Mouse (Mus musculus) kidney, adult 11 months (tissue): ENCODE measurements around the gene Gm21988.

Experiments used
- DNase-seq: peaks from one replicate; pipeline ENCODE4 v3.0.0; 2022

The Gm21988 gene

DNA sequence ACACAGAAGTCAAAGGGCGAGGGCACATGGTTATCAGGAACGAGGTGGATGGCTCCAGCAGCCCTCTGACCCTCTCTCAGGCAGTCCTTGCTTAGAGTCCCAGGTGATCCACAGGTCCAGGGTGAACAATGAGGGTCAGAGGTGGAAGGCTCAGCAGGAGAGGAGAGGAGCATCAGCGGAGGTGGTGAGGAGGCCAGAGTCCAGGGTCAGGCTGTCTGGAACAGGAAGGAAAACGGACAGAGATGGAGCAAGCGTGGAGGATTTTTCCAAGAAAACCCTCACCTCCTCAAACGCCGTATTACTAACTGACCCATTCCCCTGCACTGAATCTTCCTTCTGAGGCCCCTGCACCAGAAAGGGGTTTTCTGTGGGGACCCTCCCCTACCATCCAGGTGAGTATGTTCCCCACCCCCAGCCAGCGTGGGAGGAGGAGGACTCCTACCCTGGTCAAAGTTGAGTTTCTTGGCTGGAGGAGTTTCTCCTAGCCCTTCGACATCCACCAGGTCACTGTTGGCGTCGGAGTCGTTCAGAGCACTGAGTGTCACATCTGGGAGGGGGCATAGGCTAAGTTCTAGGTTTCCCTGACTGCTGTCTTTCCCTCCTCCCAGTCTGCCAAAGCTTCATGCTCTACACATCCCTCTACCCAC, 4.3 kb downstream of the Gm21988 start:
- DNase-seq: peak; percentile 67

DNA sequence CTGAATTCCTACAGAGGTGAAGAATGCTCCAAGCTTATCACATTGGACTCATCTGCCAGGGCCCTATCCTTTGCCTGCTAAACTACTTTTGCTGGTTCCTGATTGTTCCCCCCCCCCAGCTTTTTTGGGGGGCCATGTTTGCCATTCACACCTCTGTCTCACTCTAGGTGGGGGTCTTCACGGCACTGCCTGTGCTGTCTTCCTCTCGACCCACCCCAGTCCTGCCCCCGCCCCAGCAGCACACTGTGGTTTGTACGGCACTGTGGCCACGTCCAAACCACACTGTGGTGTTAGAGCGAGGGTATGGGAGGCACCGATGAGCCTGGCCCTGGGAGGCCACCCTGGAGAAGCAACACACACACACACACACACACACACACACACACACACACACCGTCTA, 5.1 kb downstream of the Gm21988 start:
- DNase-seq: no peak

DNA sequence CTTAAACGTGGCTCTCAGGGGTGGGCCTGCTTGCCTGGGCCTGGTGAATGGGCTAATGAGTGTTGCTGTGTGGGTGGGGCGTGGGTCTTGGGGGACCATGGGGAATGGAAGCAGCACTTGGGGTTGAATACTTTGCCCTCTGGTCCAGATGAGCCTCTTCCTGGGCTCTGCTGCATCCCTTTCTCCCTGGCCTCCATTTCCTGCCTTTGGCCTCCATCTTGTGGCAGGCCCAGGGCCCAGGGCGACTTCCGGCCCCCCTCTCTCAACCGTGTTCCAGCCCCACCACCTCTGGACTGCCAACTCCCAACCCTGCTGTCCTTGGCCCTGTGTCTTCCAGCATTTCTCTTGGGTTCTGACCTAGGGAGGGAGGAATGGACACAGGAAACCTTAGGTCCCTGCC, 5.6 kb downstream of the Gm21988 start:
- DNase-seq: no peak

DNA sequence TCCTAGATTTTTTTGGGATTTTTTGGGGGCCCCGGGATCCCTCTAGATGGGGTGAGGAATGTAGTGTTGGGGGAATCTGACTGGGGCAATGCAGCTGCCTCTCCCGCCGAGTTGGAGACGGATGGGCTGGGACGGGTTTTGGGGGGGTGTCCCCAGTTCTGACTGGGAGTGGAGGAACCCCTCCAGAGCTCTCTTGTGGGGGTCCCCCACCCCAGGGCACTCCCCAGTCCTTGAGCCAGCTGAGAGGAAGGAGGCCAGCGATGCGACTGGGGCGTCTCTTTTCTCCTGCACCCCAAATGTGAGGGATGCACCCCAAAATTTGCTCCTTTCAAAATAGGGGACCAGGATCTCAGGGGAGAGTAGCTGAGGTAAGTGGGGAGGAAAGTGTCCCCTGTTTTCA, 6.6 kb downstream of the Gm21988 start:
- no peak for DNase-seq

DNA sequence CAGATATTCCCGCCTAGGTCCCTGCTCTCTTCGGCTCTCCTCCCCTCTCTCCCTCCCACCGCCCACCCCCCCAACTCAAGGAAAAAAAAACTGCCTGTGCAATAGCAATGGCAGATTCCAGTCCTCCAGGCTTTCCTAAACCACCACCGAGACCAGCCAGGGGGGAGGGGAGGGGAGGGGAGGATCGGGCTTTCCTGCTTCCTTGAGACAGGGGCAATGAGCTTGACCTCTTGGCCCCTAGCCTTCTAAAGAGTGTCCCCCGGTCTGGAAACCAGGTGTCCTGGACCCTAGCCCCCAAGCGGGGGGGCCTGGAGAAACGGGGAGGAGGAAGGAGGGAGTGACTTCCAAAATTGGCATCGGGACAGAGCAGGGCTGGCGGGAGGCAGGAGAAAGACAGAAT, 7.1 kb downstream of the Gm21988 start:
- DNase-seq: no peak

DNA sequence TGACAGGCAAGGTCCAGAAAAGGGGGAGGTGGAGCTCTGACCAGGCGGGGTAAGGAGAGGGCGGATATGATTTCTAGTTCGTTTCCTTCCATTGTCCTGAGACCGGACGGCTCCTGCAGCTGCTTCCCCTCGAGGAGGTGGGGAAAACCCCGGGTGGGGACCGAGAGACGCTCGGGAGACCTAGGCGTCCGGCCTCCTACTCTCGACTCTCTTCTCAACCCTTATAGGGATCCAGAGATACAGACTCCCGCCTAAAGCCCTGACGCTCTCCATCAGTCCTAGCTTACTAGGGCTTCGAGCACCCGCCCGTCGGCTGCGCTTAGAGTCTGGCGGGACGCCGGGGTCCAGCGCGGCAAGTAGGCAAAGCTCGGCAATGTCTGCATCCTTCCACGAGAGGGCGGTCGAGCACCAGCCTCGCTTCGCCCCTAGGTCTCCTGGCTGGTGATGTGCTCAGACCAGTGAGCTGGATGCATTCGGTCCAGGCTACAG, 9.3 kb downstream of the Gm21988 start:
- peak; percentile 75 for DNase-seq

DNA sequence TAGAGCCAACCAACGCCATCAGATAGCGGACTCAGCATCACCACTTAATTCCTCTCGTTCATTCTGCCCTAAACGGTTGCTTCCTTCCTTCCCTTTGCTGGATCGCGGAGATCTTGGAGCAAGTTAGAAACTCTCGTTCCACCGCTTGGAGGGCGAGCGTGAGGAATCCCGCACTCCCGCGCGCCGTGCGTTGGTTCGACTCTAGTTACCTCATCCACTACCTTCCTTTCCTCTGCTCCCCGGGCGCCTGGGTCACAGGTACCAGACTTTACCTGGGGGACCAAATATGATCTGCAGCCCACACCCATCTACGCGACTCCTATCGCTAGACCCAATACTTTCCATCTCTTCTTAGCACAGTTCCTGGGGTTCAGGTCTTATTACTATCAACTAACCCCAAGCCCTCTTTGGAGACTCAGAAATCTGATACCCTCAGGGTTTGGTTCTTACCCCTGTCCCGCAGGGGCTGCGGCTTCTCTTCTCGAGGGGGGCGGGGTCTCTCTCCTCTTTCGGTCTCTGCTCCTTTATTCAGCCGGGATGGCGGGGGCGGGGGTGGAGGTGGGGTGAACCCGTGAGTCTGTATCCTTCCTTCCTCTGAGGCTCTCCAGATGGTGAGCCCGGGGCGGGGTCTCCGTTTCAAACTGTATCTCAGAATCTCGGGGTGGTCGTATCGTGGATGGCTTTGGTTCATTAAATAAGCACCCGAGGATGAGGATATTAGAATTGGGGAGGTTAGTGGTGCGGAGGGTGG, 10.2 kb downstream of the Gm21988 start, which contains the start of gene Bcl6b:
Gene Bcl6b, minus strand, starts transcription at position 539 of the 751 bp plus-strand sequence.
- DNase-seq: no peak

DNA sequence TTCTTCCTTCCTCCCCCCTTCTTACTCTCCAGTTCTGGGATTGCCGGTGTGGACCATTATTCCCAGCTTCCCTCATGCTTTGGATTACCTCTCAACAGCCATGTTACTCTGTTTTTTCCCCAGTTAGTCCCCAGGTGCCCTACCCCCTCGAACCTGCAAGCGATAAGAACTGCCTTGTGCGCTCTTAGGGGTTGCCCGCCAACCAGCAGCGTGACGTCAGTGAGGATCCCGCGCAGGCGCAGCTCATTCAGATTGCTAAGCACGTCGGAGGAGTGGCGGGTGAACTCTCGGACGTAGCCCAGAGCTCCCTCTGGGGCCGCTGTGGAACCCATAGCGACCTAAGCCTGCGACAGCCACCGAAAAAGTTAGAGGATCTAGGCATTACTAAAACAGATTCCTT, 10.8 kb downstream of the Gm21988 start:
- DNase-seq: peak; percentile 81

DNA sequence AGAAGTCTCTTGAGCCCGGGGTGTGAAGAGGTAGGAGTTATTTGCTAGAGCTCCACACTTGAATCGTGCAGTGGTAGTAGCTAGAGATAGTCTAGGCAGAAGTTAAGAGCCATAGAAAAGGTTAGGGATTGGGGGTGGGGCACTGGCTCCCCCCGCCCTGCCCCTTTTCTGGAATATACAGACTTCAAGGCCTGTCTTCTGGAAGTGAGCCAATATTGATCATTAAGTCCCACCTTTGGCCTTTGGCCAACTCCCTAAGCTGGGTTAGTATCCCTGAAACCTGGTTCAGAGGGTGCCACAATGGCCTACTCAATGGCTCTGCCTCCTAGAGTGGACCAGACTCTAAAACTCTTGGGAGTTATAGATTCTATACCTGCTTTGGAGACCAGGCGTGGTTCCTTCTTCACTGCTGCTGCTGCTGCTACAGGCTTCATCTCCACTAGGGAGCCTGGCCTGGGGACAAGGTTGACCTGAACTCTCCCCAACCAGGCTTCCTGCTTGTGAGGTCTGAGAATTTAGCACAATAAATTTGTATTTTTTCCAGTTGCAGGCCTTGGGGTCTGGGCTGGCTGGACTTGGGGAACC, 11.9 kb downstream of the Gm21988 start:
- DNase-seq: no peak

DNA sequence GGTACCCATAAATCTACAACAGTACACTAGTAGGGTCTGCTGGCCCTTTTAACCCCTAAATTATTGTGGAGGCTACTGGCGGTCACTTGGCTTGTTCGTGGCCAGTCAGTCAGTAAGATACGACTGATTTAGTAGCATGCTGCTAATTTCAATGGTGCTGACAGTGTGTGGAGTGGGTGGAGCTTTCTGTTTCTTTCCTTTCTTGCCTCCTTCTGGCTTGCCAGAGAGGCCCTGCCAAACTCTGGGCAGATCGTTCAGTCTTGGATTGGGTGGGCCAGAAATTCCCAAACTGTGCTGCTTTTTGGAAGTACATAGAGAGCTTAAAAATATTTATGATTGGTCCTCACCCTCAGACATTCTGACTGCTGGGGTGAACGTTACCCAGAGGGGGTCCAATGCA, 12.5 kb downstream of the Gm21988 start:
- no peak for DNase-seq

DNA sequence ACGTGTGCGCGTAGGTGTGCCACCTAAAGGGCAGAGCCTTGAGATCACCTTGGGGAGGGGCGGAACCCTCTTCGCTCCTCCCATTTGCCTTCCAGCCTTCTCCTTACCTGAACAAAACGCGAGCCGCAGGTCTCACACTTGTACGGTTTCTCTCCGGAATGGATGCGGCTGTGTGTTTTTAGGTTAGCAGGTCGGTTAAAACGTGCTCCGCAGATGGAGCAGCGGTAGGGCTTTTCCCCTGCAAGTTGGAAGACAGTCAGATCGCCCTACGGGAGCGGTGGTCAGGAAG, 13.1 kb downstream of the Gm21988 start:
- DNase-seq: no peak

DNA sequence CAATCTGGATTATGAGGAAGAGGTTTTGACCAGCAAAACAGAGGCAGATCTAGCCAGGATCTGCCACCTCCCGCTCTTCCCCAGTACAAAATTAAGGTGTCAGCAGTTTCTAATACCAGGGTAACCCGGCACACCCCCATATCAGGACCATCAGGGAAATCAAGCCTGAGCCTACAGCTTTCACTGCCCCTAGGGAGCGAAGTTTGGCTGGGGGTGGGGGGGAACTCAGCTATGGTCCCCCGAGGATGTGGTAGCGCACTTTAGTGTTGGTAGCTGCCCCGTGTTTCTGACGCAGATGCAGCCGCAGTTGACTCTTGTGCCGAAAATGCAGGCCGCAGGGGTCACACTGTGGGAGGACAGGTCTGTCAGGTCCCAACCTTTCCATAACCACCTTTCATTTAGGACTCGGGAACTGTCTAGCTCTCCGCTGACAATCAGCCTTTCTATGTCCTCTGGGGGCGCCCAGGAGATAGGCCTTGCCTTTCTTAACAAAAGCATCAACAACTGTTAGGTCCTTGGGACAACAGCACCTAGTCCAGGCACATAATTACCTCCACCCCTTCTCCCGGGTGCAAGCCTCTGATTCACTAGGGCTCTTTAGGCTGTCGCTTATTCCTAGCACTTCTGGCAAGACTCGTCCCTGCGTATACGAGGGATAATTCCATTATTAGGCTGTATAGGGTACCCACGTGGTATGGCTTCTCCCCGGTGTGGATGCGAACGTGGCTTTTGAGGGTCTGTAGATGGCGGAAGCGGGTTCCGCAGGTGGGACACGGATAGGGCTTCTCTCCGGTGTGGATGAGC, 13.6 kb downstream of the Gm21988 start:
- no peak for DNase-seq

DNA sequence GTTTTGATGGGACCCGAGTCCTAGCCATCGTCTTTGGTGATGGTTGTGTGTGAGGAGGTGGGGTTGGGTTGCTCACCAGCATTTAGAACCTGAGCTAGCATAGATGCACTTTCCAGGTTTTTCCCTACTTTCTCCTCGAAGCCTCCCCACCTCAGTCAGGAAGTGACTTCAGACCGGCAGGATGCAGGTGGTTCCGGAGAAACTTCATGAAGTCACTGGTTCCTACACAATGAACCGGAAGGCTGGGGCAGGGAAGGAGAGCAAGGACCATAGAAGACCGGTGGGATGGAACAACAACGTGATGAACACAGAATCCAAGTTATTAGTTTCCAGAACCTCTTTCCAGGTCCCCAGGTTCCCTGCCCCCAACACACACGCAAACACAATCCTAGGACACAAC, 15.9 kb downstream of the Gm21988 start:
- no peak for DNase-seq

DNA sequence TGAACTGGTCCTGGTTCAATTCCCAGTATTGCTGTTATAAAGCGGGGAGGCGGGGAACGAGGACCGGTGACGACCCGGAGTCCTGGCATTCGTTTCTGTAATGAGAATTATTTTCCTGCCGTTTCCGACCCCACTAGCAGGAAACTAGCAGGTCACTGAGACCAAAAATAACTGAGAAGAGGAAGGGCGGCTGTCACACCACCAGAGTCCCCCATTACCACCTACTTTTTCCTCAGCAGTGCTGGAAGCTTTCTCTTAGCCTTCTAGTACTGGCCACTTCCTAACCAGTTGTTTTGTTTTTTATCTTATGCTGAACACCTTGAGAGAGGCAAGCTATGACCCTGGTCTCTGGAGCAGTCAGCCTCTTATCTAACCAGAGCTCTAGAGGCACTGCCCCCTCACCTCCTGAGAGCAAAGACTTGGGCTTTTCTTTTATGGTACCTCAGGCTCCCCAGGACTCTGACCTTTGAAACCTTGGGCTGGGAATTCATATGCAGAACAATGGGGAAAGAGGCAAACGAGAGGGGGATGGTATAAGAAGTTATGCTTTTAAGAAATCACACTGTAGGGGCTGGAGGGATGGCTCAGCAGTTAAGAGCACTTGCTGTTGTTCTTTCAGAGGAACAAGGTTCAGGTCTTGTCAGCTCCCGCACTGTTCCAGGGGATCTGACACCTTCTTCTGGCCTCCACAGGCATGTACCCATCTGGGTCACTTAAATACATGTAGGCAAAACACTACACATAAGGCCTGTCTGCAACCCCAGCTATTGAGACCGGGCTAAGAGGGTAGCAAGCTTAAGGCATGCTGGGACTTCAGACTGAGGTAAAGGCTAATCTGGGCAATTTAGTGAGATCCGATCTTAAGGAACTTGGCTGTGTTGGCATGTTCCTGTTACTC, 17.8 kb downstream of the Gm21988 start:
- DNase-seq: peak; percentile 71

DNA sequence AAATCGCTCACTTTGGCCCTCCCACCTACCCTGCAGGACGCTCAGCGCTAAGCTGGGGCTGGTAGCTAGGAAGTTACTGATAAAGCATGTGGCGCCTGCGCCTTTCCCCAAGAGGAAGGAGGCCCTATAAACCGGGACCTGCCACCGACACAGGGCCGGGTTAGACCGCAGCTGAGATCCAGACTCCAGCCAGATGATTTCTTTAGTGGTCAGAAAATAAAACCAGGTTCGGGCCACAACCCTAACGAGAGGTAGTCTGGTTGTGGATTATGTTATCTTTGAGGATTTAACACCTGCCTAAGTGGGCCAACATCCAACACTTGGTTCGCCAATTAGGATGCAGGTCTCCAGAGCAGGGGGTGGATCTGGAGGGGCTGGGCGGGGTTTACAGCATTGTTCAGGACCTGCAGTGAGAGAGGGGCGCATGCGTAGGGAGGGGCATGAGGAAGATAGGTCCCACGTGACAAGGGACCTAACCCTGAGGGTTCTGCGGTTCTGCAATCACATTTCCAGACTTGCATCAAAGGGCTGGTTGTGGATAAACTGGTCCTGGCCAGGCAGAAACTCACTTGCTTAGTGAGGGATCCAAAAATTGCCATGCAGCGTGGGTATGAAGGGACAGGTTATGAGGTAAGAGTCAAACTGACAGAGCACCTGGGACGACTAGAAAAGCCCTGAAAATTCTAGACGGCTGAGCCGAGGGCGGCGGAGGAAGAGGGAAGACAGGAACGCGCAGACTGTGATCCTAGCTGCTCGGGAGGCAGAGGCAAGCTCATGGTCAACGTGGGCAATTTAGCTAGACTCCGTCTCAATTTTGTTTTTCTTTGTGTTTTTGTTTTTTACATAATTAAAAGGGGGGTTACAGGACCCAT, 18.7 kb downstream of the Gm21988 start, which contains the start of gene Slc16a13:
Gene Slc16a13, minus strand, starts transcription at position 334 of the 872 bp plus-strand sequence.
- DNase-seq: peak; percentile 98

DNA sequence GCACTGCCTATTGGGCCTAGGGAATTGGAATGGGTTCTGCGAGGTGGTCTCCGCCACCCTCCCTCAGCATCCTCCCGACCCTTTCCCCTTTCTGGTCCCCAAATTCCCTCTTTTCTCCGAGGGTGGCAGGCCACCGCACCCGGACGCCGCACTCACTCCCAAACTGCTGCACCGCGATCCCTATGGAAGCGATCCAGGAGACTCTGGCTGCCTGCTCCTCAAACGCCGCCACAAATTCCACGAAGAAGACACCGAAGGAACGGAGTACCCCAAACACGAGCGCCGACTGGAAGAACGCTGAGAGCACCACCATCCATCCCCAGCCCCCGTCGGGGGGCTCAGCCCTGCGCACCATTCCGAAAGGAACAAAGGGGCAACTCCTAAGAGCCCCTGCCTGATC, 19.3 kb downstream of the Gm21988 start:
- DNase-seq: no peak

DNA sequence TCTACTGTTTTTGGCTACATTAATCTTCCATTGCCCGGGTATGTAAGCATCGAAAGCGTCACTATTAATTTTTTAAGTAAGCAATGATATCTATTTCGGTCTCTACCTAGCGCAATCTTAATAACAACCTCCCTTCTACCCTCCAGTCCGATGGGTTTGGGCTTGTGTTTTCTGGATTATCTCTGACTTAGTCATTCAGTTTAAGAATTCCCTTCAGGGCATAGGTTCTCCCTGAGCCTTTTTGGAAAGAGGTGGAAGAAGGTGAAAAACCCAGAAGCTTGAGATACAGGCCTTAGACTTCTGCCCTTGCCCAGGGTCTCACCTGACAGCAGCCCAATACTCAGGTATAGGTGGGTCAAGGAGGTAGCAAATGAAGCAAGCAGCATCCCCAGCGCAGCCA, 19.8 kb downstream of the Gm21988 start:
- no peak for DNase-seq

DNA sequence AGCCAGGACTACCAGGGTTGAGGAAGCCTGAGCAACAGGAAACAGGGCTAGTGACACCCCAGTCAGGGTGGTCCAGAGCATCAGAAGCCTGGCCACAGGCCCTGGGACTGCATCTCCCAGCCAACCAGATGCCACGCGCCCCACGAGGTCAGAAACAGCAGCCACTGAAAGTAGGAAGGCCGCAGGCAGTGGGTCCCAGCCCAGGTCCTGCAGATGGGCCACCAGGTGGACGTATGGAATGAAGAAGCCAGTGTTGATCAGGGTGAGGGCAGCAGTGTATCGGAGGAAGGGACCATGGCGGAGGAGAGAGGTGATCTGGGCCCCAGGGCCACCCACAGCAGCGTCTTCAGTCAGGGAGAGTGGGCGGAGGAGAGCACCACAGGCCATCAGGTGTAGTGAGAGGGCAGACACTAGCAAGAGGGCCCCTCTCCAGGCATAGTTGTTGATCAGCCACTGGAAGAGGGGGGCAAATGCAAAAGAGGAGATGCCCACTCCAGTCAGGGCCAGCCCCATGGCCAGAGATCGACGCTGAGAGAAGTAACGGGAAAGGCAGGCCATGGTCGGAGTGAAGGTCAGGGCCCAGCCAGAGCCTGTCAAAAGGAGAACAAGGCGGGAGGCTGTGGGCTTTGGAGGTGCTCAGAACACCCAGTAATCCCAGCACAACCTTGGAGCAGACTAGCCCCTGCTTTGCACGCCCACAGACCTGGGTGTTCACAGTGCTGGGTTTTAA, 20.7 kb downstream of the Gm21988 start:
- DNase-seq: no peak

DNA sequence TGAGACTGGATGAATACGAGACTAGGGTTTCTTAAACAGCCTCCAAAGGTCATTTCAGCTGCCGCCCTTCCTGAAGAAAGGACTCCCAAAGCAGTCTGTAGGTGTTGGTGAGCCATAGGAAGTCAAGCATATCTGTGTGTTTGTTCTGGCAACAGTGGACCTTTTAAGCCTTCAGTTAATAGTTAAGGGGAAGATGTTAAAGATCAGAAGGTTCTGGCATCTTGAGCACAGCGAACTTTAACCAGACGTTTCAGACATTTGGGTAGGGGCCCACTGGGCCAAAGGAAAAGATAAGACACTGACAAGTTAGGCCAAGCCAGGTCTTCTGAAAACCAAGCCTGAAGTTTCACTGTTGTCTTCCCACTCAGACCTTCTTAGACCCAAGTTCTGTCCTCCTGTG, 21.6 kb downstream of the Gm21988 start:
- DNase-seq: peak; percentile 82

DNA sequence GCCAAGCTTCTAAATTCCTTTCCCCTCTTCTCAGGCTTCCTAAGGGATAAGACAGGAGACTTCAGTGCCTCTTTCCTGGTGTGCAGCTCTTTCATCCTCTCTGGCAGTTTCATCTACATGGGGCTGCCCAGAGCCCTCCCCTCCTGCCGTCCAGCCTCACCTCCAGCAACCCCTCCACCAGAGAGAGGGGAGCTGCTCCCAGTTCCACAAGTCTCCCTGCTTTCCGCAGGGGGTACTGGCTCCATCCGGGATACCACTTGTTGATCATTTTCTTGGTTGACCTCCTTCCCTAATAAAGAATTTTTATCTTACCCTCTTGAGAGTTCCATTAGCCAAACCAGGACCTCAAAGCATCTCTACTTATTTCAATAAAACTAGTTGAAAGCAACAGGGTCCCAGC, 23.5 kb downstream of the Gm21988 start:
- no peak for DNase-seq

DNA sequence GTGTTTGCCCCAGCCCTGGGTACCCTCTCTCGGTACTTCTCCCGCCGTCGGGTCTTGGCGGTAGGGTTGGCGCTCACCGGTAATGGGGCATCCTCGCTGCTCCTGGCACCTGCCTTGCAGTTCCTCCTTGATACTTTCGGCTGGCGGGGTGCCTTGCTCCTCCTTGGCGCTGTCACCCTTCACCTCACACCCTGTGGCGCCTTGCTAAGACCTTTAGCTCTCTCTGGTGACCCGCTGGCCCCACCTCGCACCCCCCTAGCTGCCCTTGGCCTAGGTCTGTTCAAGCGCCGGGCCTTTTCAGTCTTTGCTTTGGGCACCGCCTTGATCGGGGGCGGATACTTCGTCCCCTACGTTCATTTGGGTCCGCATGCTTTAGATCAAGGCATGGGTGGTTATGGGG, 24.3 kb downstream of the Gm21988 start:
- peak; percentile 72 for DNase-seq
